Mouse (Mus musculus): ENCODE data around the gene Tnni3.
A peak's percentile ranks its signal among the peaks of the same experiment; 100 is the strongest.

Gene Tnni3

GRCm38 (mm10) chr7:4499034-4499433 is 25.0 kb downstream of the Tnni3 start:
- no peak for DNase-seq (ENCODE audit: inconsistent age in 2 of 2, low spot score in 1 of 2)

- DNase-seq (ENCODE audit: inconsistent age in 2 of 2, low spot score in 1 of 2), result peak; percentile 80 to 81
Observed at GRCm38 (mm10) chr7:4498251-4498650, 25.8 kb downstream of the Tnni3 start.

- DNase-seq (ENCODE audit: inconsistent age in 2 of 2, low spot score in 1 of 2), result no peak
Observed at GRCm38 (mm10) chr7:4497271-4497903, 26.6 kb downstream of the Tnni3 start.

GRCm38 (mm10) chr7:4496468-4496867 is 27.6 kb downstream of the Tnni3 start:
- peak; percentile 69 to 81 for DNase-seq (ENCODE audit: inconsistent age in 2 of 2, low spot score in 1 of 2)

- DNase-seq (ENCODE audit: inconsistent age in 2 of 2, low spot score in 1 of 2), result no peak
Observed at GRCm38 (mm10) chr7:4493991-4494390, 30.0 kb downstream of the Tnni3 start.

GRCm38 (mm10) chr7:4492284-4493224 is 31.5 kb downstream of the Tnni3 start:
- DNase-seq (ENCODE audit: inconsistent age in 2 of 2, low spot score in 1 of 2), result no peak

GRCm38 (mm10) chr7:4491308-4491707 is 32.7 kb downstream of the Tnni3 start:
- no peak for DNase-seq (ENCODE audit: inconsistent age in 2 of 2, low spot score in 1 of 2)

GRCm38 (mm10) chr7:4482281-4482680 is 41.7 kb downstream of the Tnni3 start:
- peak in 1 of 2 experiments; percentile 20 for DNase-seq (ENCODE audit: inconsistent age in 2 of 2, low spot score in 1 of 2)

- DNase-seq (ENCODE audit: inconsistent age in 2 of 2, low spot score in 1 of 2), result peak in 1 of 2 experiments; percentile 70
Observed at GRCm38 (mm10) chr7:4479674-4480073, 44.4 kb downstream of the Tnni3 start.

GRCm38 (mm10) chr7:4478796-4479291 is 45.2 kb downstream of the Tnni3 start:
- no peak for DNase-seq (ENCODE audit: inconsistent age in 2 of 2, low spot score in 1 of 2)

GRCm38 (mm10) chr7:4478021-4478795 is 45.8 kb downstream of the Tnni3 start:
- DNase-seq (ENCODE audit: inconsistent age in 2 of 2, low spot score in 1 of 2), result peak; percentile 85 to 91

- DNase-seq (ENCODE audit: inconsistent age in 2 of 2, low spot score in 1 of 2), result no peak
Observed at GRCm38 (mm10) chr7:4473940-4474339, 50.1 kb downstream of the Tnni3 start.

GRCm38 (mm10) chr7:4471179-4471555 is 52.9 kb downstream of the Tnni3 start:
- DNase-seq (ENCODE audit: inconsistent age in 2 of 2, low spot score in 1 of 2), result peak; percentile 81 to 92

- DNase-seq (ENCODE audit: inconsistent age in 2 of 2, low spot score in 1 of 2), result peak; percentile 76 to 85
Observed at GRCm38 (mm10) chr7:4470275-4471178, 53.5 kb downstream of the Tnni3 start.
